Mouse (Mus musculus) layer of hippocampus, adult 18-20 months (tissue): ENCODE data around the gene Camta2. TPM values are rescaled to one million over a fixed set of nuclear protein-coding genes. Genes with fewer than 3 reads are reported as not detected.

ENCODE experiments used
- DNase-seq, 2 experiments: peaks; one replicate each; pipeline ENCODE4 v3.0.0; 2022; ENCODE audit warnings: low spot score in 2 of 2
- total RNA-seq, 2 experiments: library from RNA; stranded (reverse); gene quantifications; 2 replicates each; pipeline ENCODE4 v1.2.3; 2021

Camta2 gene
- total RNA-seq, 2 experiments from 2014 or later = 330 to 389 TPM

DNA sequence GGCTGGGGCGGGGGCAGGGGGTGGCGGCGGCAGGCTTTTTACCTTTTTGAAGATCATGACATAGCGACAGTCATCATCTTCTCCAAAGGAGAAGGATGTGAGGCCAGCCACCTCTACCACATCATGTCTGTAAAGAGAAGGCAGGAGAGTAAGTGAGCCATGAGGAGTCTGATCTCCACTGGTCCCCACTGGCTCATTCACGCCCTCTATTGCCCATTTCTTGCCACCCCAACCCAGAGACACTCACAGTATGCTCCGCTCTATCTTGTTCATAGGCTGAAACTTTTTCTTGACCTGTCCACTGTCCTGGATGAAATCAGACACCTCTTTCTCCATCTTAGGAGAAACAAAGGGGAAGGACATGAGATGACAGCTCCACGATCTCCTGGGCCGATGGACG is 23.2 kb downstream of the Camta2 start:
- DNase-seq = no peak

GRCm38 (mm10) chr11:70663957-70664356 is 23.9 kb downstream of the Camta2 start:
- DNase-seq = no peak

GRCm38 (mm10) chr11:70663101-70663500 is 24.8 kb downstream of the Camta2 start:
- no peak for DNase-seq

GRCm38 (mm10) chr11:70660571-70660970 is 27.3 kb downstream of the Camta2 start:
- no peak for DNase-seq

GRCm38 (mm10) chr11:70658942-70659341 is 29.0 kb downstream of the Camta2 start:
- no peak for DNase-seq

GRCm38 (mm10) chr11:70658521-70658920 is 29.4 kb downstream of the Camta2 start:
- no peak for DNase-seq

- no peak for DNase-seq
Measured at GRCm38 (mm10) chr11:70657991-70658390, 29.9 kb downstream of the Camta2 start.

DNA sequence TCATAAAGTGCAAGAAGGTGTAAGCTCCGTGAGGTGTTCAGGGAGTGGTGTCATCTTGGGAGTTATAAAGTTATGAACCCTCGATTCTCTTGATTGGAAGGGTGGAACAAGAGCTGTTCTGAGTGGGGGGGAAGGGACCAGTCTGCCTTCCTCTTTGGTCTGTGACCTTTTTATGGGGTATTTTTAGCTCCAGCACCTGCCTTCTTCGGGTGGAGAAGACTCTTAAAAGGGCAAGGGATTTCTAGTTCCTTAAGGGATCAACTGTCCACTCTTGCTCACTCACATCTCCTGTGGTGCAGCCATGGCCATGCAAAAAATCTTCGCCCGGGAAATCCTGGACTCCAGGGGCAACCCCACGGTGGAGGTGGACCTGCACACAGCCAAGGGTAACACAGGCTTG is 30.3 kb downstream of the Camta2 start:
- DNase-seq = no peak

DNA sequence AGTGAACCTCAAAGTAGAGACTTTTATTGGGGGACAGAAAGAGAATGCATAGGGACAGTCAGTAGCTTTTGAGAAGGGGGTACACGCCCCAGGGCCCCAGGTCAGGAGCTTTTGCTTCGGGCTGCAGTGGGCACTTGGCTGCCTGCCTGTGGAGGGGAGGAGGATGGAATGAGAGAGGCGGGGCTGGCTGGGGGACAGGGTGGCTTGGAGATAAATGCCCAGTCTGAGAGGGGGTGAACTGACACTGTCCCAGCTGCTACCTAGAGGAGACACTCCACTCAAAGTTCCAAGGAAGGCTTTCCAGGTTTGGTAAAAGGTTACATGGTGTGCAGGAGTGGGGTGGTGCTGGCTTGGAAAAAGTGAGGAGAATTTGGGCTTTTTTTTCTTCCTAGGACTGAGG is 30.9 kb downstream of the Camta2 start, which contains the start of gene Eno3:
TSS of gene Eno3 (plus strand) at position 239 of the 400 bp plus-strand sequence.
- no peak for DNase-seq

DNA sequence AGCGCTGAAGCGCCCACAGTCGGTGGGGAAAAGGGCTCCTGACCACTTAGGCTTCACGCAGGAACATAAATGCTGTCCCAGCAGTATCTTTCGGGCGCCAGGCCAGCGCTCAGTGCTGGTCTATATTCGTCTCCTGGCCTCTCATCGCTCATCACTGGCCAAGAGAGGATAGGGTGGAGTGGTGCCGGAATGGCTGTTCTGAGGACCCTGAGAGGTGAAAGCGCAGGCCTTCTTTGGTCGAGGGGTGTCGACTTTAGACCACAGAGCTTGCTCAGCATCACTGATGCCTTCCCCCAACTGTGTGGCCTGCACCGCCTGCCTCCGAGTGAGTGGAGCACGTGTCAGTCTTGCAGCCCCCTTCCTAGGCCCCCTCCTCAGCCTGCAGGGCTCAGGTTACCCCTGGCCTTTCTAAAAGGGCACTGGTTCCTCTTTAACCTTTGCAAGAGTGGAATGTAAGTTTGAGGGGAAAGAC is 31.4 kb downstream of the Camta2 start:
- no peak for DNase-seq

- DNase-seq = no peak
Measured at GRCm38 (mm10) chr11:70655571-70656455, 32.1 kb downstream of the Camta2 start.

DNA sequence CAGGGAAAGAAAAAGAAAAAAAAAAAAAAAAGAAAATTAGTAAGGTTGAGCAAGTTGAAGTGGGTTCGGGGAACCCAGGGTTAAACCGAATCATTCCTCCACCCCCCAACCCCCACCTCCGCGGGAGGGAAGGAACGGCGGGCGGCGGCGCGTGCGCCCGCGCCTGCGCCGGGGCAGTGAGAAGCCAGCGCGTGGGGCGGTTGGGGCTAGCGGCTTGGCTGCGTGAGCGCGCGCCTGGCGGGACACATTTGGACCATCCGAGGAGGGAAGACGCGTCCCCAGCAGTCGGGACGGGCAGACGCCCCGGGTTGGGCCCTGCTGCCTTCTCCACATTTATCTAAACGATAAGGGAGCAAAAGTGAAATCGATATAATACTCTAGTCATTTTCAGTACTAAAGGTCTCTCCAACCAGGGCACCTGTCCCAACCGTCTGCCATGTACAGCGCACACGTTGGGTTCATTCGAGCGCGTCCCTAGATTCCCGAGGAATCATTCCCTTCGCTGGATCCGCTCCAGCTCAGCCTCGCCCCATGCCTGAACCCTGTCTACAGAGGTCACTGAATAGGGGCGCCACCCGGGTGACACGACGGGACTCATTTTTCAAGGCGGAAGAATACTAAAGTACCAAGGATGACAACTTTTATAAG is 32.9 kb downstream of the Camta2 start:
- DNase-seq = peak in 1 of 2 experiments; percentile 72

- peak; percentile 52 to 79 for DNase-seq
Measured at GRCm38 (mm10) chr11:70654198-70654922, 33.5 kb downstream of the Camta2 start, which contains the start of gene Pfn1. Gene Pfn1 (minus strand): TSS chr11:70654644.

GRCm38 (mm10) chr11:70653345-70654197 is 34.3 kb downstream of the Camta2 start:
- no peak for DNase-seq

DNA sequence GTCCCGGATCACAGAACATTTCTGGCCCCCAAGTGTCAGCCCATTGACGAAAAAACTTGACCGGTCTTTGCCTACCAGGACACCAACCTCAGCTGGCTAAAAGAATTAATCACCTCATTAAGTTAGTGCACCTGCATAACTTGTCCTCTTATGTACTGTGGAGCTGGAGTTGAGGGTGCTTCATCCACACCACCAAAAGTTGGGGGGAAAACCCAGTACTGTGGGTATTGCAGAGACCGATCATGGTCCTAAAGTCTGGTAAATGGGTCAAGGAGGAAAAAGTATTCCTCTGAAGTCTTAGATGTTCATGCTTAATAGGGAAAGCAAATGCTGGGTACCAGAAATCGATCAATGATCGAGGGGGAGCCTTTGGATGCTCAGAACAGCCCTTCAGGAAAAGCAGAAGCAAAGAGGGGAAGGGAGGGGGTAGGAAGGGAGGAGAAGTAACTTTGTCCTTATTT is 35.0 kb downstream of the Camta2 start:
- DNase-seq = no peak

- DNase-seq = no peak
Measured at GRCm38 (mm10) chr11:70652029-70652883, 35.6 kb downstream of the Camta2 start.

DNA sequence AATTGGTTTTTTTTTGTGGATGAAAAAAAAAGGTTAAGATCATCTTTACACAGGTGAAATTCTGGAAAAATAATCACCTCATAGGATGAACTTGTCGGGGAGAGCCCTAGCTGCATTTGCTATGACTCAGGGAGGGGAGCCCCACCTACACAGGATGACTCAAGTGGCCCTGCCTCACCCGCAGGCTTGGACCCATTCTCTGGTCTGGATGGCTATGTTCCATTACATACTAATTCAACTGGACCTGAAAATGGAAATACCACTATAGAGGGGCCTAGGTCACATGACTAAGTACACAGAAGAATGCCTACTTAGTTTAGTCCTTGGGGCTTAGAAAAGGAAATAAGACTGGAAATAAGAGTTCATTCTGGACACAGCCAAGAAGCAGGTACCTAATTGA is 36.5 kb downstream of the Camta2 start:
- DNase-seq = peak in 1 of 2 experiments; percentile 3

DNA sequence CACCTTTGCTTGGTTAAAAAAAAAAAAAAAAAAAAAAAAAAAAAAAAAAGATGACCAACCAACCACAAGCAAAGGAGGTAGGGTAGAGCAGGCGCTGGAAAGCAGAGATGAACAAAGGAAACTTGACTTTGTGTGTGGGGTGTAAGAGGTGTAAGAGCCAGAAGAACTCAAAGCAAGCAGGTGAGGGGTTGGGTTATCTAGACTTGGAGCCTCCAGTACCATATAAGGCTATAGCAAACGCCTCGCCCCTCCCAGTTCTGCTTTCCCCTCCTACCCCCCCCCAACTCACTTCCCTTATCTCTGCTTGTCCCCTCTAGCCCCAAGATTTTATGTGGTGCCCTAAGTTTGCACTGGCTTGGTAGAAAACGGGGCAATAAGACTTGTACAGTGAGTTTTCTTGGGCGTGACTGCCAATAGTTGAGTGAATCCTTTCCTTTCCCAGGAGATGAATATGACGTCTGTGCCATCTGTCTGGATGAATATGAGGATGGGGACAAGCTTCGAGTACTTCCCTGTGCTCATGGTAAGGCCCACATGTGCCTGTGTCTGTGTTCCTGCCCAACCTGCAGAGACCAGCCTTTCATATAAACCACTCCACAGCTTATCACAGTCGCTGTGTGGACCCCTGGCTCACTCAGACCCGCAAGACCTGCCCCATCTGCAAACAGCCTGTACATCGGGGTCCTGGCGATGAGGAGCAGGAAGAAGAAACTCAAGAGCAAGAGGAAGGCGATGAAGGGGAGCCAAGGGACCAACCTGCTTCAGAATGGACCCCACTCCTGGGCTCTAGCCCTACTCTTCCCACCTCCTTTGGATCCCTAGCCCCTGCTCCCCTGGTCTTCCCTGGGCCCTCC is 37.4 kb downstream of the Camta2 start:
- DNase-seq = peak in 1 of 2 experiments; percentile 13
